Mouse (Mus musculus) c-Kit-positive CD71-positive TER-119-negative erythroid progenitor cells, embryonic 14.5 days (primary cell): ENCODE data around the gene Tenm4.

Source experiments
- DNase-seq: peaks from one replicate; pipeline ENCODE4 v3.0.0-alpha.2; 2013; ENCODE audit warnings: low read depth

The Tenm4 gene

DNA sequence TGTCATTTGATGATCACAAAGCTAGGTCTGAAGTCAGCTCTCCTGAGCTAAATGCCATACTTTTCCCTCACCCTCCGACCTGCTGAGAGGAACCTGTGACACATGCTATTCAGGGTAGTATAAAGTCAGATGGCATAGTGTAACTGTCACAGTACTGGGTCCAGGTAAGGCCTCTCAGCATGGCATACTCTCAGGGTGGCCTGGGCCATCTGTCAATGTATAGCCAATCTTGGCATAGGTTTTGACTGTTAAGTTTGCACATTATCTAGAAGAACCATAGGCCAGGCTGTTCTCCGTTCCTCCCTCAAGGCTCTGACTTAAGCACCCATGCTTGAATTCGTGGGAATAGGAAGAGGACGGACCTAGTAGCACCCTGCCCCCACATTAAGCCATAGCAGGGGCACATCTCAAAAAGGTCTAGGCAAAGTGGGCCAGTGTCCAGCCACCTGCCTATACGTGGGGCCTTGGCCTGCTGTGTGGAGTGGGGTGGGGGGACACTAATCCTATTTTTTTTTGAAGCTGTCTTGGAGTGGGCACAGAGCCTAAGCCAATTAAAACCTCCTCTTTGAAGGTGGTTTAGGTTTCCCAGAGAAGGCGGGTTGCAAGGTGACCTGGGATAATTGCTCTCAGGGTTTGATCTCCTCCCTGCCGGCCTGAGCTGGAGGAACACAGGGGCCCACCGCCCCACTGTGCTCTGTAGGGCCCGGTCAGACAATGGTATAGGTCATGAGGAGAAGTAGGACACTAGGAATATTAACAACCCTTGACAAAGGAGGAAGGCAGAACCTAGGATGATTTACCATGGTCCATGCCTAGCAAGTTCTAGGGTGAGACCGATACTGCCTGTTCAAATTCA lies 359.8 kb downstream of the Tenm4 start:
- DNase-seq, result no peak

GRCm38 (mm10) chr7:96531954-96532737 lies 361.1 kb downstream of the Tenm4 start:
- DNase-seq, result no peak

DNA sequence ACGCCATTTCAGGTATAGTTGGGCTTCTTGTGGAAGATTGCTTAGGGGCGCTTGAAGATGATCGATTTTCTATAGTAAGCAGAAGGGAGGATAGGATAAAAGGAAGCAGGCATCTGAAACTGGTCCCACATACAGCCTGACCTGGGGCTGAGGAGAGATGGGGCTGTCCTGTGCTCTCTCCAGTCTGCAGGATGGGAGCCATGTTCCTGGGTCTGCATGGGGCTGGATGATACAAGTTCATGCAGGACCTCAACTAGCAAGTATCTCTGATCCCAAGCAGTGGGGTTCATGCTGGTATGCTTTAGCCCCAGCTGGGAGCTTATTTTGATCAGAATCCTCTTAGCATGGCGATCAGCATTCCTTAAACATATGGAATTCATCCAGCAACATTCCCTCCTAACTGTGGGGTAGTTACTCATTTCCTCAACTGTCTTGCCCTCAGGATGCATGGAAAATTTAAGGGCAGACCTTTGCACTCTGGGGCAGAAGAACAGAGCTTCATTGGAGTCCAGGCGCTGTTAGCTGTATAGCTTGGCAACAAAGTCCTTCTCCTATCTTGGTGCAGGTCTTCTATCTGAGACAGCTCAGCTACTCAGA lies 361.9 kb downstream of the Tenm4 start:
- DNase-seq, result no peak

DNA sequence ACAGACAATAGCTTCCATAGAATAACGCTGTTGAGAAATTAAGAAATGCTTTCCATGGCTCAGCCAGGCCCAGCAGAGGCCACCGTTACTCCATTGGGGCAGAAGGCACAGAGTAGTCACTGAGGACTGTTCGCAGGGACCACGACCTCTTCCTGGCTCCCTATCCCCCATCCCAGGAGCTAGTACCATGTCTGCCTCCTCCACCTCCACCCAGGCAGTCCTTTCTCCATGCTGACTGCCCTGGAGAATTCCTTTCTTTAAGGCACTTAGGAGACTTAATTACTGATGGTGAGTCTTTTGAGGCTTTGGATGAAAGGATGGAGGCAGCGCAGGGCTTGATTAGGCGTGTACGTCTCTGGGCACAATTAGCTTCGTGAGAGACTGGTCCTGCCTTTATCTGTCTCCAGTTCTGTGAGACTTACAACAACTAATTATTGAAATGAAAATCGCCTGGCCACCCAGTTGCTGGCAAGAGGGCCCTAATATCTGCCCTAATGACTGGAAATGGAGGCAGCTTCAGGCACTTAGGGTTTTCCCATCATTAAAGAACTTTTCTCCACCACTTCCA lies 365.4 kb downstream of the Tenm4 start:
- no peak for DNase-seq

- DNase-seq, result no peak
Observed at GRCm38 (mm10) chr7:96539248-96540034, 368.4 kb downstream of the Tenm4 start.

- DNase-seq, result no peak
Observed at GRCm38 (mm10) chr7:96540458-96541096, 369.5 kb downstream of the Tenm4 start.

DNA sequence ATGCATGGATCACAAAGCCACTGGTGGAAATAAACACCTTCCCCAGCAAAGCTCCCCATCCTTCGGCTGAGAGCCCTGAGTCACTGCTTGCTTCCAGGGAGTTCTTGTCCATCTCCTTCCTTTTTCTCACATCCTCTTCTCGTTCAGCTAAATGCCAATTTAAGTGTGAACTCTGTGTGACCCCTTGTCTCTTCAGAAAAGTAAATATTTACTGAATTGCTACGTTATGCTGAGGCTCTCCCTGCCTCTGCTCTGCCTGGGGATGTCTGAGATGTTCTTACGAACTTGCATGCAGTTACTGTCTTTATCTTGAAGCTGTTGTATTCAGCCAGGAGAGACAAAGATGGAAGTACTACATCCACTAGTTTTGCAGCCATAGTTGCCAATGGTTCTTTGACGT lies 374.9 kb downstream of the Tenm4 start:
- no peak for DNase-seq

GRCm38 (mm10) chr7:96551809-96552208 lies 380.8 kb downstream of the Tenm4 start:
- no peak for DNase-seq

DNA sequence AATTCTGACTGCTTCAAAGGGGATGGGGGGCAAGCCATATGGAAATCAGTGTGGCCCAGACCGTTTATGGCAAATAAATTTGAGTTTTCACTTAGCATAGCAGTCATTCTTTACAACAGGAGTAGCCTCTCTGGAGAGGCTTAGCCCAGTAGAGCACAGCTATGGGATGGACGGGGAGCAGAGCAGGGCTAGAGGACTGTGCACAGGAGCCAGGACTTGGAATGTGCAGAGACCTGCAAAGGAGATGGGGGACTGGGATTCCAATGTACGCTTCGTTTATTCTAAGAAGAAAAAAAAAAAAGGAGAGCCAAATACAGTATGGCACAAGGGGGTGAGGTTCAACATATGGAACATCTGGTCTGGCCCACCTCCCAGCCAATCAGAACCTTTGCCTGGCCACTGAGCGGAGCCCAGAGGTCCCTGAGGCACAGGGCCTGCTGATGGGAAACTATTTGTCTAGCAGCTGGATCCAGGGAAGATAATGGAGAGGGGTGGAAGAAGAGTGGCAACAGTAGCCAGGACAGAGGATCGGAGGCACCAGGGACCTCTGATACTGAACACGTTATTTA lies 381.3 kb downstream of the Tenm4 start:
- DNase-seq, result no peak

DNA sequence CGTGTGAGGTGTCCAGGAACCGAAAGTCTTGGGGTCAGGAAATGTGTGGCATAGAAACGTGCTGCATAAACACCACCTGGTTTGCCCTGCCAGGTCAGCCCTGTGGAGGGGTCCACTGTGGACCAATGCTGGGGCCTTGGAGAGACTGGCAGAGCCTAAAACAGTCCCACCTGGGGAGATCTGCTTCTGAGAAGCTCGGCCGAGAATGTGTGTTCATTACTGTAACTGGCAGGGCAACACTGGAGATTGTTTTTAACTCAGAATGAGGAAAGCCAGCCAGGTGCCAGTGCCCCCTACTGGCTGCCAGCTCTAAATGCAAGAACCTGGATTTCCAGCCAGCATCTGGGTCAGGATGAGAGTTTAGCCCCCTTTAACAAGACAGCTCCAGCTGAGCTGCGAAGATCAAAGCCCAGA lies 383.2 kb downstream of the Tenm4 start:
- no peak for DNase-seq

DNA sequence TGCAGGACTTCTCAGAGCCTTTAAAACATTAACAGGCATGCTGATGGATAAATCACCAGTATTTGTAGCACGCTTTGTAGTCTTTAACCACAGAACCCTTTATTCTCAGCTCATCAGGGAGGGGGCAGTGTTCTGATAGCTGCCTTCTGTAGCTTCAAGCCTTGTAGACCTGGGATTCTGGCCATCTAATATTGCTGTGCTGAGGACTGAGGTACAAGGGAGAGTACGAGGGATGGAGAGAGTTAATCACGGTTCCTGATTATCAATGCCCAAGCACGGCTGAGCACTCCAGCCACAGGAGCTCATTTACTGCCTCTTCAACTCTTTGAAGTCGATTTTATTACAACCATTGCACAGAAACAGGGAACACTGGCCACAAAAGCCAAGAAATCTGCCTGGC lies 384.2 kb downstream of the Tenm4 start:
- DNase-seq, result no peak

DNA sequence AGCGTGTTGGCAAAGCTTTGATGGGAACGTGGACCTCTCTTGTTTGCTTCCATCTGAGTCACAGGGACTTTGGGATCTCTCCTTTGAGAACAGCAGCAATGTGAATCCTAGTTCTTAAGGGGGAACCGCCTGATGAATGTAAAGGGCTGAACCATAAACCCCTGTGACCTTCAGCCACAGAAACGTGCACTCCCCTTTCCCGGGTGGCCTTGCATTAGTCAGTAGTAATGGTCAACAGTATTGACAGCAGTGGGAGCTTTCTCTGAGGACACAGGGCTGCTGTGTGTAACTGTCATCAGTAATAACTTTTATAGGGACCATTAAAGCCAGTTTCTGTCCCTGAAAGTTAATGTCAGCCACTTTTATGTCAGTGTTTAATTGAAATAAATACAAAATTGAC lies 385.7 kb downstream of the Tenm4 start:
- DNase-seq, result no peak

GRCm38 (mm10) chr7:96562890-96563289 lies 391.8 kb downstream of the Tenm4 start:
- no peak for DNase-seq

- no peak for DNase-seq
Observed at GRCm38 (mm10) chr7:96563329-96564065, 392.5 kb downstream of the Tenm4 start.

DNA sequence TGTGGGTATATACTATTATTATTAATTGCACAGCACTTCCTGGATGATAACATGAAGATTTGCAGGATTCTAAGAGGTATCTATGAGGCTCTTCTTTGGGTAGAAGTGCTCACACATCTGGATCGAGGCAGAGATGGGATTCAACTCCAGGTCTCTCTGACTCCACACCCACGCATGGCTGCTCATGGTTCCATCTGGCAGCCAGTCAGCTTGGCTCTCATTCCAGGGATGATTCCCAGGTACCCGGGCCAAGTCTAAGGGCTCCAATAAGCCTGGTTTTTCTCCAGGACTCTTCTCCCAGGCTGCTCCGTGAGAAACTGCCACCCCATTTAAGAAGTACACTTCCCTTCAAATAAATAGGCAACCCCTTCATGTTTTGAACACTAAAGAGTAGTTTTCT lies 394.8 kb downstream of the Tenm4 start:
- DNase-seq, result no peak

- DNase-seq, result no peak
Observed at GRCm38 (mm10) chr7:96566260-96566659, 395.2 kb downstream of the Tenm4 start.

DNA sequence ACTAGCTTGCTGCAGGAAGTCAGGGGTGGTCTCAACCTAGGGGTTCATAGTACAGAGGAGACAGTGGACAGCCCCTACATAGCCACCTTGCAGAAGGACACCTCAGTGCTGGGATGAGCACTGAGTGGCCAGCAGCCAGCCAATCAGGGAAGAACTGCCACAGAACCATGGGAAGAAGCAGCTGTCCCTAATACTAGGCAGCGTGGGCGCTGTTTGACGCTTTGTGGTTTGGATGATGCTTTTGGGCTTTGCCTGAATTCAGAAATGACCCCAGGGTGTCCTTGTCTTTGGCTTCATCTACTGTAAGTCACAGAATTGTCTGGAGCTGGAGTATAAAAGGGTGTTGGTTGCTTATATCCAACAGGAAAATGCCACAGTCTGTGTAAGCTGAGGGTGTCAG lies 397.0 kb downstream of the Tenm4 start:
- DNase-seq, result no peak

DNA sequence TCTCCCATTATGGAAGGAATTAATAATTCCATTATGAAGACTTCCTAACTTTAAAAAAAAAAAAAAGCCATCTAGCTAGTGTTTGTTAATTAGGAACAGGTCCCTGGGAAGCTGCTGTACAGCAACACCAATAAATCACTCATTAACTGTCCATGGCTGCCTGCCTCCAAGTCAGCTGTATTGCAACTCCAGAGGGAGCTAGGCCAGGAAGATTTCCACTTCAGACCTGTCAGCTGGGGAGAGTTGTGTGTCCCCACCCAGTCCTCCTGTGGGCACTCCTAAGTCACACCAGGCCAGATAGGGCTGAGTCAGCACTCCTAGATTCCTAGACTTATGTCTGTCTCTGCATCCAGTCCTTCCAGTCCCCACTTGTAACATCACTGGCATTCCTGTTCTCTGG lies 399.9 kb downstream of the Tenm4 start:
- DNase-seq, result no peak

DNA sequence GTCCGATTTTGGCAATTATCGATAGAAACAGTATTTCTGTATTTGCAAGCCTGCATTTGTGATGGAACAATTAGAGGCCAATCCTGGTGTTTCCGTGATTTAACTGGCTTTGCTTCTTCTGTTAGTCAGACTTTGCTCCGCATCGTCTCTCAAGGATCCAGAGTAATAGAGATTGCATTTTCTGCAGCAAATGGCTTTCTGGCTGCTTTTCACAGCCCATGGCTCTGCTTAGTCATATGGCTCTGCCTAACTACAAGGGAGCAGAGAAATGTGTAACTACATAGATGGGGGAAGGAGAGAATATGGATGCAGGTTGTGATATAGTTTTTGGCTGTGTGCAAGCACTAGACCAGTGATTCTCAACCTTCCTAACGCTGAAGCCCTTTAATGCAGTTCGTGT lies 401.9 kb downstream of the Tenm4 start:
- DNase-seq, result no peak

GRCm38 (mm10) chr7:96575202-96575650 lies 404.2 kb downstream of the Tenm4 start:
- no peak for DNase-seq
